Mouse (Mus musculus) layer of hippocampus, adult 11-12 months (tissue): Measurements from ENCODE around the gene Klhl33.
A peak's percentile ranks its signal among the peaks of the same experiment; 100 is the strongest.
"Not testable (repeated sequence)": the region's sequence is repeated elsewhere in the genome, so short reads cannot be mapped to it uniquely, and the experiment has no call there.

Experiments
- DNase-seq: peaks from one replicate; pipeline ENCODE4 v3.0.0; 2022; ENCODE audit warnings: low spot score

Klhl33 gene

DNA sequence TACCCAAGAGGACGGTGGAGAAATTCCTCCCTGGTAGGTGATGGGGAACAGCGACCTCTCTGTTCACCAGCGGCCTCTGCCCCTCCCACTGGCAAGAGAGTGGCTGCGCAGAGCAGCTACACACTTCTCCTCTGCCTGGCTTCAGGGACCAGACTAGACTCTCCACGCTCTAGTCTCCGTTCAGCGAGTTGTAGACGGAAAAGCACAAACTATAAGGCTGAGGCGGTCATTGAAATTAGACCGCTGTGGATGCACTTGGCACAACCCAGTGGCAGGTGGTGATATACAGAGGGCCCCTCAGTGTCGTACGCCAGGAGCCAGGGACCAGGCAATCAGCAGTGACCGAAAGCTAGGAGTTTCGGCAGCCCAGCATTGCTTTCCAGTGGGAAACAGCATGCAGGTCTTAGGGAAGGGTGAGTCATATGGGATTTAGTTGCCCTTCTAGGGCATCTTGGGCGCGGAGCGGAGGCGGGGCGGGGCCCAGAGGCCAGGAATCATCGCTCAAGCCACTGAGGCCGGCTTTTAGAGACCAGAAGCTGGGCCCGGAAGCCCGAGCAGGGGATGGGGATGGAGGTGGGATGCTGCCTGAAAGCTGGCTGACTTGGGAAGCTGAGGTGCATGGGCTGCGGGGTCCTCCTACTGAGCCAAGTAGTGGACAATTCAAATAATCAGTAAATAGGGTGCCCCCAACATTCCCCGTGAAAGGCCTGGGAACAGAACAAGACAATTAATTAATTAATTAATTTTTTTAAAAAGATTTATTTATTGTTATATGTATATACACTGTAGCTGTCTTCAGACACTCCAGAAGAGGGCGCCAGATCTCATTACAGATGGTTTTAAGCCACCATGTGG, 6.9 kb upstream of the Klhl33 start:
- no peak for DNase-seq

- not testable (repeated sequence) for DNase-seq
Observed at GRCm38 (mm10) chr14:50897992-50898391, 685 bp upstream of the Klhl33 start.

DNA sequence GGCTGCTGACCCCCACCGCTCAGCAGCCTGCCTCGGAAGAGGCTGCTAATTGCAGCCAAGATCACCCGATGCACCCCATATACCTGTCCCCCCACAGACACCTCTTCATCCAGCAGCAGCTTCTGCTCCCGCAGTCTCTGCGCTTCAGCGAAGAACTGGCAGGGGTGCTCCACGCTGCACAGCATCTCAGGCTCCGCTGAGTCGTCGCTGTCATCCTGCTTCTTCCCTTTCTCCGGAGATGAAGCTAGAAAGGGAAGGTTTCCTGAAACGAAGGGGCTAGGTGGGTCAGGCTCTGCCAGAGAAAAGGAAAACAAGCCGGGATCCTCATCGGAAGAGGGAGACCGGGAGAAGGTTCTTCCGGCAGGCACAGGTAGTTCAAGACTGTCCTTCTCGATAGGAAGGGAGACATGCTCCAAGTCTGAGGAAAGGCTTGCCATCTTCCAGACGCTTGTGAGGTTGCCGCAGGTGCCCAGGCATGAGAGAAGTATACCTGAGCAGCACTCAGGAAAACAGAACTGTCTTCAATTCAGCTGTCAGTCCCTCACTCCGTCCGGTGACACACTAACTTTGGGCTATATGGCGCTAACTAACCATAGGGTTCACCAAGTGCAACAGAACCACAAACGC, 447 bp downstream of the Klhl33 start:
- DNase-seq: peak; percentile 21

DNA sequence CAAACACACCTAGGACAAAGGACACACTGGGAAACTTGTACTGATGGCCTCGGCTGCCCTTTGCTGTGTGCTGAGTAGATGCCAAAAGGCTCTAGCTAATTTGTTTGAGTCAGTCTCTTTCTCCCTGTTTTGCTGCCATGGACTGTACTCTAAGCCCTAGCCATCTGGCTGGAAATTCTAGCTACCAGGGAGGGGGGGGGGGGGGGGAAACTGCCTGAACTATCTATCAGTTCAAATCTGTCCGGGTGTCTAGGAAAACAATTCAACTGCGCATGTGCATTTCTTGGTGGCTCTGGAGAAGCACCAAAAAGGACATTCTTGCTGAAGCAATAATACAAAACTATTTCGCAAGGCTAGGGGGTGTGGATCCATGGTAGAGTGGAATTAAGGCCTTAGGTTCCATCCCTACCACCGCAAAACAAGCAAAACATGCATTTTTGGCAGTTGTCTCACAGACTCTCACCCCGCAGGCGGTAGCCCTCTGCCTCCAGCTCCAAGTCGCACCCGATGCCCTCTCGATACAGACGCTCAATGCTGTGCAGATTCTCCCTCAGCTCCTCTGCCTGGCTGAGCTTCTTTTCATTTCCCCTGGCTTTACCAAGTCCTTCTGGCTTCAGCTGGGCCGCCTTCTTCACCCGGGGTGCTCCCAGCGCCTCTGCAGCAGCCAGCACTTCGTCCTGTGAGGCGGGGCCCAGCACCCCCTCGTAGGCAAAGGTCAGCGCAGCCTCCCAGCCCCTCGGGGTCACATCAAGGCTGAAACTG, 1.1 kb downstream of the Klhl33 start:
- peak; percentile 63 for DNase-seq

DNA sequence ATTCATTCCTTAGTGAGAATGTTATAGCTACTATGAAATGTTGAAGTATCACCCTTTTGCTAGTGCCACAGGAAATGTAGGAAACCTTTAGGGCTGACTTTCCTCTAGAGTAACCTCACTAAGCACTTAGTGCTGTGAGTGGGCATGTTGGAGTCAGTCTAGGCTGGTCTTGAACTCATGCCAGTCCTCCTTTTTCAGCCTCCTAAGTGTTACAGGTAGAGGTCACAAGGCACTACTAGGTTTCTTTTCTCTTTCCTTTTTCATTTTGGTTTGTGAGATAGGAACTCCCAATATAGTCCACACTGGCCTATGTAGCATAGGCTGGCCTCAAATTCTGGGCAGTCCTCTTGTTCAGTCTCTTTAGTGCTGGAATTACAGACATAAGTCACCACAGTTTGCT, 1.9 kb downstream of the Klhl33 start:
- DNase-seq: no peak

- no peak for DNase-seq
Observed at GRCm38 (mm10) chr14:50892541-50893459, 4.5 kb downstream of the Klhl33 start.

- DNase-seq: no peak
Observed at GRCm38 (mm10) chr14:50892091-50892490, 5.2 kb downstream of the Klhl33 start.

GRCm38 (mm10) chr14:50891621-50892020, 5.7 kb downstream of the Klhl33 start:
- no peak for DNase-seq

- DNase-seq: no peak
Observed at GRCm38 (mm10) chr14:50876236-50876950, 20.9 kb downstream of the Klhl33 start.

GRCm38 (mm10) chr14:50875591-50876230, 21.6 kb downstream of the Klhl33 start:
- DNase-seq: no peak

DNA sequence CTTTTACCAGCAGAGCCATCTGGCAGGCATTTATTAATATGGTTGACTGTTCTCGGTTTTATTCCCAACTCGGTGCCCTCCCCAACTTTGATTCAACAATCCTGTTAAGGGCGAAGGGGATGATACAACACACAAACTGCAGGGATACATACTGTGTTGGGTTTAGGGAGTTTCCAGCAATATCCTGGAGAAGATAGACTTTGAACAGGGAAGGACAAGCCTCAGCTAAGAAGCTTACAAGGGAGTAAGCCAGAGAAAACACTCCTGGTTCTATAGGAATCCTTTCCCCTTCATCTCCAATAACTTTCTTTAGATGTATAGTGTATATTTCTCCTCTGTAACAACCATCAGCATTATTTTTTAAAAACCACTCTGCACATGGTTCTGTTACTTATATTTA, 22.1 kb downstream of the Klhl33 start:
- DNase-seq: no peak

- no peak for DNase-seq
Observed at GRCm38 (mm10) chr14:50871284-50871683, 26.0 kb downstream of the Klhl33 start.

DNA sequence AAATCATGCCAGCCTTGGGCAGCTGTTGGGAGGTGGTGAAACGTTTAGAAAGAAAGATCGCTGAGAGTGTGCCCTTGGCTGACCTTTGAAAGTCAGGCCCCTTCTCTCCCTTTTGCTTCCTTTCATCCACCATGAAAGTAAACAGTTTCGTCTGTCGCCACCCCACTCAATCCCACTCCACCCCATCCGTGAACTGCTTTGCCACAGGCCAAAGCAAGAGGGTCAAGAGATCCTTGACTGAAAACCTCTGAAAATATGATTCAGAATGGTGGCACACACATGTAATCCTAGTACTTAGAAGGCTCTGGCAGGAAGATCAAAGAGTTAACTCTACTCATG, 26.5 kb downstream of the Klhl33 start:
- DNase-seq: no peak

- peak; percentile 61 for DNase-seq
Observed at GRCm38 (mm10) chr14:50869889-50870804, 27.2 kb downstream of the Klhl33 start, which contains the start of gene Tep1. TSS of gene Tep1 (minus strand) at chr14:50870560.

DNA sequence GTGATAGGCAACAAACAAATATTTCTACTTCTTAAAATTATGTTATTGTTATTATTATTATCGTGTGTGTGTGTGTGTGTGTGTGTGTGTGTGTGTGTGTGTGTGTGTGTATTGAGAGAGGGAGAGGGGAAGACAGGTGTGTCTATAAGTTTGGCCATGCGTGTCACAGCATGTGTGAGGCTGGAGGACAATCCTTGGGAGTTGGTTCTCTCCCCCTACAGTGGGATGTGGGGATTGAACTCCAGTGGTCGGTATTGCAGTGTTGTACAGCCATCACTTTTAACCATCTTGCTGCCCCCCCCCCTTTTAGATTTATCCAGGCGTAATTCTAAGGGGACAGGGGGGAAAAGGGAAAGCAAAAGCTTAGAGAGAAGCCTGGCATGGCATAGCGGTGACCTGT, 28.7 kb downstream of the Klhl33 start:
- DNase-seq: no peak

DNA sequence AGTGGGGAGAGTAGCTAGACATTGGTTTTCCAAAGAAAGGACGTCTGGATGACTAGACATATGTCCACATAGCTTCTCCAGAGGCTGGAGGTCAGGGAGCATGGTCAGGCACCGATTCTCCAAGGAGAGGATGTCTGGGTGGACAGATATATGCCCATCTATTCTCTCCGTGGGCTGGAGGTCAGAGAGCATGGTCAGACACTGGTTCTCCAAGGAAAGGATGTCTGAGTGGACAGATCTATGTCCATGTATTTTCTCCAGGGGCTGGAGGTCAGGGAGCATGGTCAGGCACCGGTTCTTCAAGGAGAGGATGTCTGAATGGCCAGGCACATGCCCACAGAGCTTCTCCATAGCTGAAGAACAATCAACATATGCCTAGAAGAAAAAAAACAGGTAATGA, 29.1 kb downstream of the Klhl33 start:
- DNase-seq: no peak

GRCm38 (mm10) chr14:50866966-50867365, 30.3 kb downstream of the Klhl33 start:
- DNase-seq: no peak

DNA sequence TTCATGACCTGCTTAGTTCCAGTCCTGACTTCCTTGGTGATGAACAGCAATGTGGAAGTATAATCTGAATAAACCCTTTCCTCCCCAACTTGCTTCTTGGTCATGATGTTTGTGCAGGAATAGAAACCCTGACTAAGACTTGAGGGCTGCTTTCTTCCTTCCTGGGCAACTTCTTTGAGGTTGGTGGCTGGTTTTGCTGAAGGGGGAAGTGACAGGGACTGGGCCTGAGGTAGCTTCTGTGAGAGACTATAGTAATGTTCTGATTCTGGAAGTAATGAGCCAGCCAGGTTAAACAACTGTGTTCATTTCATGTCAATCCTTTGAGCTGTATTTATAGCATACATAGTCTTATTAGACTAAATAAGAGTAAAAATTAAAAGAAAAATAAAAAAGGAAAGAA, 32.3 kb downstream of the Klhl33 start:
- not testable (repeated sequence) for DNase-seq

DNA sequence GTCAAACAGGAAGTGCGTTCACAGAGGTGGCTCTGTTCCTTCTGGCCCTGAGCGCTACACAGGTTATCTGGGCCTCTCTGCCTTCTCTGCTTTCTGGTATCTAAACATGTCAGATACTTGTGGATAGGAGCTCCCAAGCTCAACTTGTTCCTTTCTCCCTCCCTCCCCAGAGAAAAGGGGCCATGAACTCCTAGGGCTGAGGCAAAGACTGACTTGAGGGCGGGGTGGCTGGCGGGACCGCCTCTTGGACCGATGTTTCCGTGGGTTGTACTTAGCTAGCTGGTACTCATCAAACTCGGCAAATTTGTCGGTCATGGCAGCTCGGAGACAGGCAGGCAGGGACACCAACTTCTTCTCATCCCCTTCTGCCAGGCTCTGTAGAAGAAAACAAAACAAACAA, 34.7 kb downstream of the Klhl33 start:
- DNase-seq: no peak

GRCm38 (mm10) chr14:50855788-50856187, 41.5 kb downstream of the Klhl33 start:
- no peak for DNase-seq
